Mouse (Mus musculus) cerebral cortex, adult 2 months (tissue): ENCODE results near the gene Slc5a5.

Experiments used
- WGBS: fragments of 180-500 bp; shearing (Covaris S2); methylation state at CpG from one replicate; pipeline ENCODE4 v1.1.7; 2018; 5-methylcytosine and 5-hydroxymethylcytosine counted together

Gene Slc5a5

DNA sequence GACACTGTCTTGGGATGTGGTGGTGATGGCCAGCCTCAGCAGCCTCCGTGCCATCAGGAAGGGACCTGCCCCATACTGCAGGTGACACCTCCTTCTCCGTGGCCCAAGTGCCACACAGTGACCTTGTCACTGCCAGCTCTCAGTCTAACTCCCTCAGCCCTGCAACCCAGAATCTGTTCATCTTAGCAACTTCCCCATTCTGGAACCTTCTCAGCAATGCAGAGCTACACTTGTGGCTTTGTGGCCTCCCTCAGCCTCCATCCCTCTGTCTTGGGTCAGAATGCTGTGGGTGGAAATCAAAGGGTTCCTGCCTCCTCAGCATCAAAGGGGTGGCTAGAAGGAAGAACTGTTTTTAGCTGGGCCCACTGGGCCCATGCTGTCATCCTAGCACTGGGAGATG is 38.7 kb downstream of the Slc5a5 start:
- 88% methylated on average over 2 of the region's 2 CpGs for WGBS

DNA sequence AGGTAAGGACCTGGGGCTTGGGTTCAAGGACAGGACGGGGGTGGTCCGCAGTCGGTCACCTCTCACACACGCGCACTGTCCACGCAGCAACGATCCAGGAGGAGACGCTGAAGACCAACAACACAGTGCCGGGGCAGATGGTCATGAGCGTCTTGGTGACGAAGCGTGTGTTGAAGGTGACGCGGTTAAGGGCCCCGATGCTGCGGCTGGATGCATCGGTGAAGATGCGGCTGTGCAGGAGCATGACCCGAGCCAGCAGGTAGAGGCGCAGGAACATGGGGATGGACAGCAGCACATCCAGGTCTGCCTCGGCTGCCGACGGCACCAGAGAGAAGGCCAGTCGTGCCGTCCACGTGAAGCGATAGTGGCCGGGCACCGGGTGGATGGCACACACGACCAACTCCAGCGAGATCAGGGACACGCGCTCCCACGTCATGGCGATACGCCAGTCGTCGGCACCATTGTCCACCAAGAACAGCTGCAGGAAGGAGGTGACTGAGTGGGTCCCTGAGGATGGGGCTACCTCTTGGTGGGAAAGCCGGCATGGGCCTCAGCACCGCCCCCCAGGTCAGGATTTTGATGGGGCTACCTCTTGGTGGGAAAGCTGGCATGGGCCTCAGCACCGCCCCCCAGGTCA is 39.8 kb downstream of the Slc5a5 start:
- 94% methylated on average over 41 of the region's 41 CpGs for WGBS

DNA sequence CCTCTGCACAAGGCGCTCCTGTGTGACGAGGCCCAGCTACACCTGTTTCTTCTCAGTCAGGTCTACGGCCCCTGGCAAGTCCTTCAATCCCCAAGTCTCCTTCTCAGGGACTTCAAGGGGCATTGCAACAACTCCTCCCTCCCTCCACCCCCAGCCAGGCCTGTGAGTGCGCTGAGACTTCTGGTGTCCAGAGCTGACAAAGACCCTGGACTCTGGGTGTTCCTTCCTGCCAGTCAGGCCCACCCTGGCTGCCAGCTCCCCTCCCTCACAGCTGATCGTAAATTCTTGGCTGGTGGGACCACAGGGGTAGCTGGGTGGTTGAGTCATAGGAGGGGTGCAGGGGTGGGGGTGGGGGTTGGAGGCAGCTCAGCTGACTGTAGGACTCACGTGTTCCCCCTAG is 40.7 kb downstream of the Slc5a5 start:
- WGBS, result 81% methylated on average over 6 of the region's 6 CpGs

DNA sequence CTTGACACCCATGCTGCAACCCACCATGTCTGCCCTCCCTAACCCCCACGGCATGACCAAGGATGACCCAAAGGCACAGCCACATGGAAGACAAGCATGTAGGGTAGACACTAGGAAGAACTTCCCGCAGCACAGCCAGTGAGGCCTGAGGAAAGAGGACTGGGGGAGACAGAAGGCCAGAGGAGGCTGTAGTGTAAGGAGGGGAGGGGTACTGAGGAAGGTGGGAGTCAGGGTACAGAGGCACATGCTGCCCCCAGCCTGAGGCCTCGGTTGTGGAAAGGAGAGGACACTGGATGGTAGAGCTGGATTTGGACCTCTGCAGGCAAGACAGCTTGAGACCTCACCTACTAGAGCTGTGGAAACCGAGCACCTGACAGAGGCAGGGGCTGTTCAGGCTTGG is 41.6 kb downstream of the Slc5a5 start:
- WGBS, result 92% methylated on average over 4 of the region's 4 CpGs

DNA sequence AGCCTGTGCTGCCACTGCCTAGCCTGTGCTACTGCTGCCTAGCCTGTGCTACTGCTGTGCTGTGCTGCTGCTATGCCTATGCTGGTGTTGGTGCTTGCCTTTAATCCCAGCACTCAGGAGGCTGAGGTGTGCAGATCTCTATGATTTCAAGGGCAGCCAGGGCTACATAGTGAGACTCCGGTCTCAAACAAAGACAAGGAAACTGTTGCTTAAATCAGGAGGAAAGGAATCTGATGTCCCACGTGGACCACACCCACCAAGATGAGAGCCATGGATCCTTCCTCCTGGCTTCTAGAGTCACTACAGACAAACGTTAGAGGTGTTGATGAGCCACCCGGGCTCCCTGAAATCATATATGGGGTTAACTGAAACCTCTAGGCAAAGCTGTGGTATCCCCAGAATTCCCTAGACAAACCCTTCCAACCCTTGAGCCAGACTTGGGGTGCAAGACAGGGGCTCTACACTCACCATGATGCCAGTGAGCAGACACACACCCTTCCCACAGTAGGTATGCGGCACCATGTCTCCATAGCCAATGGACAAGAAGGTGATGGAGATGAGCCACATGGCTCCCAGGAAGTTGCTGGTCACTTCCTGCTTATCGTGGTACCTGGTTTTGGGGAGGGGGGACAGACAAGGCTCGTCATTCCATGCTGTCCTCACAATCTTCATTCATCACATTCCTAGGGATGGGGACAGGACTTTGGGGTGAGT is 42.3 kb downstream of the Slc5a5 start:
- 85% methylated on average over 7 of the region's 7 CpGs for WGBS

DNA sequence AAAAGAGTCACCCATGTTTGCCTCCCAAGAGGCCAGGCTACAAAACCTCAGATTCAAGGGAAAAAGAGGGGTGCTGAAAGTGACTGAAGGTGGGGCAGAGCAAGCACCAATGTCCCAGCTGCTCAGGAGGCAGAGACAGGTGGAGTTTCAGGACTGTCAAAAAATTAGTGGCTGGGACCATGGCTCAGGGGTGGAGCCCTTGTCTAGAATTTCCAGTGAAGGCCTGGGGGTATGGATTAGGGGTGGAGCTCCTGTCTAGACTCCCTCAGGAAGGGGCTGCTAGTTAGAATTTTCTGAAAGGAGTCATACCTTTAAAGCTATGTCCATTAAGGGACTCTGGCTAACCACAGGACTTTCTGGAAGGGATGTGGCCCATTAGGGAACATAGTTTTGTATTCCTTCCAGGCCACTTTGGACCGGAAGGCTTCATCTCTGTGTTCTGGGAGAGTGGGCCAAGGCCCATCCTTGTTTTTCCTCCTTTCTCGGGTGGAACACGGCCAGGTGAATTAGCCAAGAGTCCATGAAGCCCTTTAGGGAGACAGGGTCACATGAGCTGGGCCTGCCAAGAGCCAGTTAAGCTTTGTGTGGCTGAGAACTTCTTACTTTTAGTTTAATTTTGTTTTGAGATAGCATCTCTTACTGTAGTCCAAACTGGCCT is 43.1 kb downstream of the Slc5a5 start:
- 85% methylated on average over 3 of the region's 3 CpGs for WGBS

DNA sequence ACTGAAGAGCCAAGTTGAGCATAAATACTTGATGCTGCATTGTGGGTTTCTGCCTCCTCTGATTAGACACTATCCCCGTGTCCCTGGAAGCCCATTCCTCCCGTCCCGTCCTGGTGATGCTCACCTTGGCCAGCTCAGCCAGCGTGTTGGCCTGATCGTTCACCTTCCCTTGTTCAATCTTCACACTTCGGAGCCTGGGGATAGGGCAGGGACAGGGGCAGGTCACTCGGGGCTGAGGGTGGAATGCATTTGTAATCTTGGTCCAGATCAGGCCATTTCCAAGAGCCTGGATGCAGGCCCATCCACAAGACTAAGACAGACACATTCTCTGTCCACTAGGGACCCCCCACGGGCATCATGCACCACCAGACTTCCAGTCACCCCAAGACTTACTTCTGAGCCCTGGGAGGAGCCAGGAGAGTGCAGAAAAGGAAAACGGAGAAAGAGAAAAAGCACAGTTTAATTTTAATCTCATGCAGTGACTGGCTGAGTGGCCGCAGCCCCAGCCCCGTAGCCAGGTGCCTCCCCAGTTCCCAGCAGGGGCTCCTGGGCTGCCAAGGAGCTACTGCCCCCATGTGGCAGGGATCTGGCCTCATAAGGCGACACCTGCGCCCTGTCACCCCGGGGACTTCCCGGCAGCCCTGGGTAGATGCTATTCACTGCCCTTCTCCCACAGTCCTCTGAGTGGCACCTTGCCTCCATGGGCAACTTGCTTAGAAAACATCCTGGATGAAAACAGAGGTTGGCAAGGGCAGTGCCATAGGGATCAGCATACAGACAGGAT is 46.0 kb downstream of the Slc5a5 start:
- 59% methylated on average over 15 of the region's 15 CpGs for WGBS

DNA sequence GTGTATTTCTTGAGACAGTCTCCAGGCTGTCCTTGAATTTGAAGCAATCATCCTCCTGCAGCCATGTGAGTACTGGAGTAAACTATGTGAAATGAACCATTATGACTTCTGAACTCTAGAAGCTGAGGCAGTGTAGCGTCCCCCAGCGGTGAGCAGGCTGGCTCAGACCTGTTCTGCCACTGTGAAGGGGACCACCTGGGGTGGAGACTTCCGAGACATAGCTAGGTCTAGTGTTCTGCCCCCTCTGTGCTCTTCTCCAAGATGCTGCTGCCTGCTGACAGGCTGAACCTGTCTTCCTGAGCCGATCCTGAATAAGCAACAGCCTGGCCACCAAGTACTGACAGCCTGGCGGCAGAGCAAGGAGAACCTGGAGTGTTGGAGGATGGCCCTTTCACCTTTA is 47.4 kb downstream of the Slc5a5 start:
- 54% methylated on average over 5 of the region's 5 CpGs for WGBS

DNA sequence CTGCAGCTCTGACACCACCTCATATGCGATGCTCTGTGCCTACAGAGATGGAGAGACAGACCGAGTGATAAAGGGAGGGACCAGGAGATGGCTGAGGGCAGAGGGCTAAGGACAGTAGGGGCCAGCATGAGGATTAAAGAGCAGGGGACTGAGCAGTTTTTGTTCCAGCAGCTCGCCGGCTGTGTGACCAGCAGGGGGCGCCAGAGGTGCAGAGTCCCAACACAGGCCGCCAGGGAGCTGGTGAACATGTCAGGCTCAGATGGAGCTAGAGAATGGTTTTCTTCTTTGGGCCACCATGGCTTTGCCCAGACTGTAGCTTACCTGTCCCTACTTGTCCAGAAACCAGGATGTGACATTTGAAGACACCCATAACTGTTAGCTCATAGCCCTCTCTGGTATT is 48.0 kb downstream of the Slc5a5 start:
- 14% methylated on average over 6 of the region's 6 CpGs for WGBS

DNA sequence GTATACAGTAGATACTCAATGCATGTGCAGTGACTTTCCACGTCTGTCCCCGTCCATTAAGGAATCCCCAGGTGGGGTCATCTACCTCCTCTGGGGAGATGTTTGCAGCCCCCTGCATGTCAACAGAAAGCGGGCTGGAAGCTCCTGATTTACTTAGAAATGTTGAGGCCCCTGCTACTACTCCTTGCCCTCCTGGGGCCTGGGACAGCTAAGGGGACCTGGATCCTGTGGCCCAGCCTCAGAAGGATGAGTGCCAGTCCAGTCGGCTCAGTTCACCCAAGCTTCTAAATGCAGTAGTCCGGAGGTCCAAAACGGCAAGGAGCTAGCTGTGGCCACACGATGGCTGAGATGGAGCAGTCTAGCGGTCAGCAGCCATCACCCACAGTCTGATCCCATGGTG is 48.6 kb downstream of the Slc5a5 start:
- 90% methylated on average over 8 of the region's 8 CpGs for WGBS

DNA sequence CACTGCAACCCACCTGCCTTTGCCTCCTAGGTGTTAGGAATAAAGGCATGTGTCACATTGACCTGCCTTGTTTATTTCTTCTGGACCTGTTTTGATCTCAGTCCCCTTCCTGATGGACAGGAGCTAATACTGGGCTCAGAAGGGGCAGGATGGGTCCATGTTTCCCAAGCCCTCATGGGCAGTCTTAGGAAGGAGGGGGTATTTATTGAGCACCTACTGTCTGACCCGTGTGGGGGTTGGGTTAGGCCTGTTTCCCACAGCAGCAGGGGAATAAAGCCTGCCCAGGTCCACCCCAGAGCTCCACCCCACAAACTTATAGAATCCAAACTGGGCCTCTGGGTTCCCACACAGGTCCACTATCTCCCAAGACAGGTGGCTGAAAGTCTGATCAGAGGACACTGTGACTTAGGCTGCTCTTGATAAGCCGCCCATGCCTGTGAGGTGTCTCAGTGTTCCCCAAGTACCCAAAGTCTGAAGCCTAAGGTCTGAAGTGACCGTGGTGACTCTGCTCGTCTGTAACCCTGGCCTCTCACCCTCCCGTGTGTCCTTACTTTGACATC is 49.3 kb downstream of the Slc5a5 start:
- WGBS, result 88% methylated on average over 5 of the region's 5 CpGs

DNA sequence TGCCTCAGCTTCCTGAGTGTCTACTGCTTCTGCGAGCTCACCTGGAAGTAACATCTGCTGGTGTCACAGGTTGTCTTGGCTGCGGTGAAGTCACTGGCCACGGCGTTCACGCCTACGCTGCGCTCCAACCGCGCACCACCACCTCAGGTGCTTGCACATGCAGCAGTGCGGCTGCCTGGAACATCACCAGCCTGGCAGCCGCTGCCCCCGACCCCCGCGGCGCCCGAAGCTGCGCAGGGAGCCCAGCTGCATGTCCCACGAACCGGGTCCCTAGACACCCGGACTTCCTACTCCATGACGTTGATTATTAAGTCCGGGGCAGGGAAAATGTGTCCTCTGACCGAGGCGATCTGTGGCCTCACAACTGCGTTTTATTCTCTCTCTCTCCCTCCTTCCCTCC is 50.1 kb downstream of the Slc5a5 start:
- 79% methylated on average over 25 of the region's 25 CpGs for WGBS

DNA sequence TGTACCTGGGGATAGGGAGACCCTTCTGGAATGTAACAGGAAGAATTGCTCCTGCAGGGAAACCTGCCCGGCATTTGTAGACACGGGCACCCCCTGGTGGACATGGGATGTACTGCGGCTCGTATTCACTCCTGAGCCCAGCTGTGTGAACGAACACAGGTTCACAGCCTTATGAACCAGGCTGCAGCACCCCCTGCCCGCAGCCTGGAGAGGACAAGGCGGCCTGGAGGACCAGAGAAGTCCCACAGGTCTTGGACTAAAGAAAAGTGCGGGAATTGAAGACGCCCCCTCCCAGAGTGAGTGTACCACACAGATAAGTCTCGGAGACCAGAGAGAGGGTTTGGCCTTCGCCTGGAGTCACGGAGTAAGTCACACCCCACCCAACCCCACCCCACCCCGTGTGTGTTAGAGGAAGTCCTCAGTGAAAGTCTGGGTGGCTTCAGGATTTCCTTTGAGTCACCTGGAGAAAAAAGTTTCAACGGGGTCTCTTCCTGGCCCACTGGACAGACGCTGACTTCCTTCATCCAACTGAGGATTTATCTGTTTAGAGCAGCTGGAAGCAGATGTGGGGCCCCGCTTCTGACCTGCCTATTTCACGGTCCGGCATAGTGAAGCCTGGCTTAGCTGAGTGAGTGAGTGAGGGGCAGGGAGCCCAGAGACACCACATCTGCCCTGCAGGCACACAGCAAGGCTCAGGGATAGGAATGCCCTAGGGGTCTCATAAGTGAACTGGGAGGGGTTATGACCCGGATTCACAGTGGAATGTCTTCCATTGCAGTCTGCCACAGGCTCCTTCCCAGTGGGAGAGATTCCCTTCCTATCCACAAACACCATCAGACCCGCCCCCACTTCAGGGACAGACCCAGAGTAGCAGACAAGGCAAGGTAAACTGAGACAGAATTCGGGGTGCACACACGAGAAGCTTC is 51.1 kb downstream of the Slc5a5 start:
- 38% methylated on average over 22 of the region's 22 CpGs for WGBS

DNA sequence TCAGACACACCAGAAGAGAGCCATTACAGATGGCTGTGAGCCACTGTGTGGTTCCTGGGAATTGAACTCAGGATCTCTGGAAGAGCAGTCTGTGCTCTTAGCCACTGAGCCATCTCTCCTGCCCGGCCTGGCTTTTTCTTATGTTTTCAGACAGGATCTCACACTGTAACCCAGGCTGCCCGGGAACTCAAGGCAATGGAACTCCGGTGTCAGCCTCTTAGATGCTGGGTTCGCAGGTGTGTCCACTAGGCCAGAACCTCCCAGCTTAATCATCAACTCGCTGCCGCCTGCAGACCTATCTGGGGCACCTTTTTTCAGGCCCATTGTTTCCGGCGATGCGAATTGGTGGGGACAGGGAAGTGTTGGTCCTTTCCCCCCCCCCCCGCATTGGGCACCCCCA is 52.0 kb downstream of the Slc5a5 start:
- 47% methylated on average over 10 of the region's 10 CpGs for WGBS

DNA sequence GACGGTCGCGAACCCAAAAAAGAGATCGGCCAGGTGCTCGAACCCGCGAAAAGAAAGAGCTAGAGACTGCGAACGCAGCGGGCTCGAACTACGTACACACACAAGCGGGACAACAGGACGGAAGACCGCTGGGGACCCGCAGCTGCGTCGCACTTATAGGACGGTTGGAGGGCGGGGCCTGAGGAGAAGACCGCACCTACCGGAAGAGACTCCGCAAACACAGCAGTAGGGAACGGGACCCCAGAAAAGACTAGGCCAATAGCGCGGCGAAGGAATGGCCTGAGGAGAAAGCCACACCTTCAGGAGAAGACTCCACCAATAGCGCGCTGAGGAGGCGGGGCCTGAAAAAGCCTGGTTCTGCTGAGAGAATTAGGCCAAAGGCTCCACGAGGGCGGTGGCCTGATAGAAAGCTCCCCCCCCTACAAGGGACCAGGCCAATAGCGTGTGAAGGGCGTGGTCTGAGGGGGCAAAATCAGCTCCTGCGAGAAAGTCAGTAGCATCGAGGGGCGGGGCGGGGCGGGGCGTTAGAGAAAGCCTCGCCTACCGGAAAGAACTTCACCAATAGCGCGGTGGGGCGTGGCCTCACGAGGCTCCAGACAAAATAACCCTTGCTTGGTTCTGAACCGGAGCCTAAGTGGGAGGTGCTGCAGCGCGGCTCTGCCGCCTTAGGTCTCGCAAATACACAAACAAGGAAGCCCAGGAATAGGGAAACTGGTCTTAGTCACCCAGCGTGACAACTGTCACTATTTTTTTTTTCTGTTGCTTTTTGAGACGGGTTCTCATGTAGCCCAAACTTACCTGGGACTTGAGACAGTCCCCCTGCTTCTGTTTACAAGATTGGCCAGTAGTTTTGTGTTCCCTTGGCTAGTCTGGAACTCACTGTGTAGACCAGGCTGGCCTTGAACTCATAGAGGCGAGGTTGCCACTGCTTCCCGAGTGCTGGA is 52.9 kb downstream of the Slc5a5 start, which contains the start of gene Arrdc2:
TSS of gene Arrdc2 (minus strand) at position 313 of the 944 bp plus-strand sequence.
- 2% methylated on average over 55 of the region's 55 CpGs for WGBS

DNA sequence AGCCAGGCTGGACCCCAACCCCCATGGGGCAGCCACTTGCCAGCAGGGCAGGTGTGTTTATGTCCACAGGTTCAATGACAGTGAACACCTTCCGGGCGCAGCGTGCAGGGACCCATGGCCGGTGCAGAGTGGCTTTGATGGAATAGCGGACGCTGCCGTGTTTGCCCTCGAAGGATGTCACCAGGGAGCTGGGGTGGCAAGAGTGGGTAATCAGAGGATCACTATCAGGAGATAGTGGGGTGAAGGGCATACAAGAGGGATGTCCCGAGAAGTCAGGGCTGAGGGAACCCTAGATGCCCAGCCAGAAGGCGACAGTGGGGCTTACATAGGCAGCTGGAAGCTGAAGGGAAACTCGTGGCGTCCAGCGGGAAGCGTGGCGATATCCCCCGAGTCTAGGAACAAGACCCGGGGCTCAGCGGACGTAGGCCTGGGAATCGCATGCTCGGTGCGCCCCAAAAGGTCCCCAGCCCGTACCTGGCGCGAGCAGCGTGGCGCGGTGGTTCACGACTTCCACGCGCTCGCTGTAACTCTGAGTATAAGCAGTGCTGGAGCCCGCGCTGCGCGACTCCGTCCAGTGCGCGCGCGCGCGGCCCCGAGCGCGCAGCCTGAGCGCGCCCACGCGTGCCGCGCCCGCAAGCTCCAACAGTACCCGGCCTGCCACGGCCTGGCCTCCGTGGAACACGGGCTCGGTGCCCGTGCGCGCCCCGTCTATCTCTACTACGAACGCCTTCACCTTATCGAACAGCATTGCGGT is 53.7 kb downstream of the Slc5a5 start:
- 2% methylated on average over 66 of the region's 66 CpGs for WGBS

DNA sequence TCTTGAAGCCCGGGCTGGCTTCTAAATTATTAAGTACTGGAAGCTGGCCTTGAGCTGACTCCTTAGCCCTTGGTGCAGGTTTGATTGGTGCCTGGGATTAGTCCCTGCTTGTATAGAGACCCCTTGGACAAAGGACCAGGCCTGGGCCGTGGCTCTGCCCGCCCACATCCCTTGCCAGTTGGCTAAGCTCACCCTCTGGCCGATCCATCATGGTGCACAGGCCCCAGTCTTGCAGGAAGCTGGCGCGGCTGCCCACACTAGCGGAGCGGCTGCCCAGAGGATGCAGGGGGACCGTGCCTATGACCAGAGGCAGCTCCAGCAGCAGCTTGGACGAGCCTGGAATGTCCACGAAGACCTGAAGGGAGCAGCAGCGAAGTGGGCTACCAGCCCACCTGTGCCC is 55.9 kb downstream of the Slc5a5 start:
- WGBS, result 79% methylated on average over 12 of the region's 12 CpGs

DNA sequence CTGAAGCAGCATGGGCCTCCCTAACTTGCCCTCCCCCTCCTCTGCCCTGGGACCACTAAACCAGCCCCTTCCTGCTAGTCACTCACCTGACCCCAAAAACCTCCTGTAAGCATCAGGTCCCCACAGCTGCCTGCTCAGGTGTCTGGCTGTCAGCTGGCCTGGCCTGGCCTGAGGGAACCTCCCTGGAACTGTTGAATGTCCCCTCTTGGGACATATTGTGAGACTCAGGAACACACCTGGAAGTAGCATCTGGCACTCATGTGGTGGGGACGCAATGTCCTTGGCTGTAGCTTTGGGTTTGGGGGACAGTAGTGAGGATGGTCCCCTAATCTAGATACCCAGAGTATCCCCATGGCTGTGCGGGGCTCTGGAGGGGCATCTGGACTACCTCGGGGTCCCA is 58.5 kb downstream of the Slc5a5 start:
- WGBS, result 91% methylated on average over 3 of the region's 3 CpGs

DNA sequence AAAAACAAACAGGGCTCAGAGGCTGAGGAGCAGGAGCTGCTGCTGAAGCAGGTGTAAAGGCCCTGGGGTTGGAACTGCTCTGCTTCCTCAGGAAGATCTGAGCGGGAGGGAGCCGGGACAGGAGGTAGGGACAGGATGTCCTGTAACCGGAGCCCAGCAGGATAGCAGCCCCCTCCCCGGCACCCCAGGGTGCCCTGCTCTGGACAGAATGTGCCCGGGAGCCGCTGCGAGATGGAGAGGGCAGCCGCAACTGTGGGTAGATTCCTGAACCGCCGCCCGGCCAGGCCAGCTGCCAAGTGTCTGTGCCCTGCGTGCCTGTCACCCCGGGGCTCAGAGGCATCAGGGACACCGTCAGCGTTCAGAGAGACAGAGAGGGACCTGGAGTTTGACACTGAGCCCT is 59.0 kb downstream of the Slc5a5 start:
- WGBS, result 66% methylated on average over 15 of the region's 15 CpGs
